Mouse (Mus musculus) neural tube, embryonic 15.5 days (tissue): ENCODE results near the gene Slco2a1. TPM values are rescaled to one million over a fixed set of nuclear protein-coding genes. Genes with fewer than 3 reads are reported as not detected.

Source experiments
- ATAC-seq: fragments of 200-750 bp; cut with Nextera tagmentation; 2 replicates; pipeline ENCODE4 v1.8.0; 2017; ENCODE audit warnings: mild to moderate bottlenecking, moderate TSS enrichment, moderate library complexity; ENCODE audit not compliant: low FRiP score
- H3K27ac ChIP-seq: fragments of 300-500 bp; sonication (generic); replicated peaks from 2 replicates; pipeline ENCODE4 v1.5.1; 2015; ENCODE audit warnings: mild to moderate bottlenecking, inconsistent platforms
- H3K27me3 ChIP-seq: fragments of 300-500 bp; sonication (generic); replicated peaks from 2 replicates; pipeline ENCODE4 v1.6.1; 2015; ENCODE audit warnings: inconsistent platforms
- H3K36me3 ChIP-seq: fragments of 300-500 bp; sonication (generic); 2 replicates; pipeline ENCODE4 v1.6.1; 2015; ENCODE audit warnings: inconsistent platforms
- H3K4me1 ChIP-seq: fragments of 300-500 bp; sonication (generic); 2 replicates; pipeline ENCODE4 v1.6.1; 2015; ENCODE audit warnings: inconsistent platforms
- H3K4me2 ChIP-seq: fragments of 300-500 bp; sonication (generic); 2 replicates; pipeline ENCODE4 v1.6.1; 2015; ENCODE audit warnings: inconsistent platforms, mild to moderate bottlenecking, moderate library complexity
- H3K4me3 ChIP-seq: fragments of 300-500 bp; sonication (generic); replicated peaks from 2 replicates; pipeline ENCODE4 v1.5.1; 2015; ENCODE audit warnings: mild to moderate bottlenecking, inconsistent platforms
- H3K9ac ChIP-seq: fragments of 300-500 bp; sonication (generic); replicated peaks from 2 replicates; pipeline ENCODE4 v1.6.1; 2015; ENCODE audit warnings: mild to moderate bottlenecking, inconsistent platforms
- H3K9me3 ChIP-seq: fragments of 300-500 bp; sonication (generic); replicated peaks from 2 replicates; pipeline ENCODE4 v1.6.1; 2016; ENCODE audit warnings: inconsistent platforms
- WGBS: fragments of 180-500 bp; shearing (Covaris S2); methylation state at CpG from one replicate; pipeline ENCODE4 v1.1.7; 2015; ENCODE audit warnings: mixed read lengths; 5-methylcytosine and 5-hydroxymethylcytosine counted together
- polyA plus RNA-seq: library from polyadenylated mRNA; unstranded; fragments of >200 nt; fragmentation: Nextera tagmentation; extraction: Ambion mirVana; gene quantifications from 2 replicates; pipeline ENCODE4 v1.2.1, GENCODE M21; 2015

The Slco2a1 gene
- 2.6 and 6.5 TPM in 2 replicates for polyA plus RNA-seq

GRCm38 (mm10) chr9:102988462-102988861, at the start of gene Slco2a1:
Gene Slco2a1 (plus strand): TSS chr9:102988712.
- no peaks in the 10 kb centered on the region for H3K9me3 ChIP-seq
- ATAC-seq, result no peak
- H3K9ac ChIP-seq, result no peak within 1 kb of the TSS
- H3K27ac ChIP-seq, result no peak within 1 kb of the TSS
- peaks cover 20% of the 10 kb centered on the region for H3K4me1 ChIP-seq
- no peak within 1 kb of the TSS for H3K4me2 ChIP-seq
- no peaks in the 10 kb centered on the region for H3K27me3 ChIP-seq
- H3K36me3 ChIP-seq, result no peaks in the 10 kb centered on the region
- no peak within 1 kb of the TSS for H3K4me3 ChIP-seq
- 92% methylated on average over 8 of the region's 8 CpGs for WGBS

GRCm38 (mm10) chr9:102942221-102942620, 46.3 kb upstream of the Slco2a1 start:
- ATAC-seq, result no peak
- Histone ChIP-seq H3K9me3 (no peaks in the 10 kb centered on the region), H3K4me1 (no peaks in the 10 kb centered on the region), H3K36me3 (no peaks in the 10 kb centered on the region), H3K4me2 (no peak overlapping the region), H3K4me3 (no peak overlapping the region), H3K27me3 (no peaks in the 10 kb centered on the region), H3K27ac (no peak overlapping the region), H3K9ac (no peak overlapping the region)
- WGBS, result 59% methylated on average over 4 of the region's 4 CpGs

GRCm38 (mm10) chr9:102944891-102945290, 43.6 kb upstream of the Slco2a1 start:
- H3K27ac ChIP-seq, result no peak overlapping the region
- WGBS, result 91% methylated on average over 9 of the region's 9 CpGs
- H3K9me3 ChIP-seq, result no peaks in the 10 kb centered on the region
- no peaks in the 10 kb centered on the region for H3K4me1 ChIP-seq
- no peak overlapping the region for H3K9ac ChIP-seq
- H3K4me3 ChIP-seq, result no peak overlapping the region
- H3K27me3 ChIP-seq, result no peaks in the 10 kb centered on the region
- no peaks in the 10 kb centered on the region for H3K36me3 ChIP-seq
- no peak for ATAC-seq
- H3K4me2 ChIP-seq, result no peak overlapping the region

GRCm38 (mm10) chr9:102946469-102947015, 42.0 kb upstream of the Slco2a1 start:
- Histone ChIP-seq H3K4me1 (no peaks in the 10 kb centered on the region), H3K4me3 (no peak overlapping the region), H3K9me3 (no peaks in the 10 kb centered on the region), H3K4me2 (no peak overlapping the region), H3K9ac (no peak overlapping the region), H3K36me3 (no peaks in the 10 kb centered on the region), H3K27ac (no peak overlapping the region), H3K27me3 (no peaks in the 10 kb centered on the region)
- no peak for ATAC-seq
- 84% methylated on average over 12 of the region's 12 CpGs for WGBS

- WGBS, result 76% methylated on average over 5 of the region's 5 CpGs
- no peak overlapping the region for H3K4me2 ChIP-seq
- no peak overlapping the region for H3K27ac ChIP-seq
- no peaks in the 10 kb centered on the region for H3K36me3 ChIP-seq
- H3K27me3 ChIP-seq, result no peaks in the 10 kb centered on the region
- no peaks in the 10 kb centered on the region for H3K4me1 ChIP-seq
- ATAC-seq, result no peak
- no peak overlapping the region for H3K9ac ChIP-seq
- H3K4me3 ChIP-seq, result no peak overlapping the region
- no peaks in the 10 kb centered on the region for H3K9me3 ChIP-seq
Measured at GRCm38 (mm10) chr9:102948706-102949105, 39.8 kb upstream of the Slco2a1 start.

- no peaks in the 10 kb centered on the region for H3K36me3 ChIP-seq
- H3K9me3 ChIP-seq, result no peaks in the 10 kb centered on the region
- H3K4me2 ChIP-seq, result no peak overlapping the region
- H3K4me3 ChIP-seq, result no peak overlapping the region
- H3K27me3 ChIP-seq, result no peaks in the 10 kb centered on the region
- no peak for ATAC-seq
- 92% methylated on average over 9 of the region's 9 CpGs for WGBS
- H3K27ac ChIP-seq, result no peak overlapping the region
- no peak overlapping the region for H3K9ac ChIP-seq
- no peaks in the 10 kb centered on the region for H3K4me1 ChIP-seq
Measured at GRCm38 (mm10) chr9:102951091-102951994, 37.2 kb upstream of the Slco2a1 start.

- no peak for ATAC-seq
- Histone ChIP-seq H3K9ac (no peak overlapping the region), H3K4me3 (no peak overlapping the region), H3K27me3 (no peaks in the 10 kb centered on the region), H3K36me3 (no peaks in the 10 kb centered on the region), H3K27ac (no peak overlapping the region), H3K9me3 (no peaks in the 10 kb centered on the region), H3K4me1 (no peaks in the 10 kb centered on the region), H3K4me2 (no peak overlapping the region)
- 87% methylated on average over 3 of the region's 3 CpGs for WGBS
Measured at GRCm38 (mm10) chr9:102955866-102956265, 32.6 kb upstream of the Slco2a1 start.

GRCm38 (mm10) chr9:102958703-102959102, 29.8 kb upstream of the Slco2a1 start:
- Histone ChIP-seq H3K27me3 (no peaks in the 10 kb centered on the region), H3K9ac (no peak overlapping the region), H3K4me1 (no peaks in the 10 kb centered on the region), H3K9me3 (no peaks in the 10 kb centered on the region), H3K4me3 (no peak overlapping the region), H3K4me2 (no peak overlapping the region), H3K36me3 (no peaks in the 10 kb centered on the region), H3K27ac (no peak overlapping the region)
- no peak for ATAC-seq
- WGBS, result 84% methylated on average over 6 of the region's 6 CpGs

- Histone ChIP-seq H3K27me3 (no peaks in the 10 kb centered on the region), H3K9me3 (no peaks in the 10 kb centered on the region), H3K9ac (no peak overlapping the region), H3K27ac (no peak overlapping the region), H3K4me3 (no peak overlapping the region), H3K4me1 (no peaks in the 10 kb centered on the region), H3K36me3 (no peaks in the 10 kb centered on the region), H3K4me2 (no peak overlapping the region)
- WGBS, result 21% methylated on average over 8 of the region's 8 CpGs
- no peak for ATAC-seq
Measured at GRCm38 (mm10) chr9:102961356-102962092, 27.0 kb upstream of the Slco2a1 start.

- Histone ChIP-seq H3K36me3 (no peaks in the 10 kb centered on the region), H3K4me1 (no peaks in the 10 kb centered on the region), H3K27me3 (no peaks in the 10 kb centered on the region), H3K27ac (no peak overlapping the region), H3K4me3 (no peak overlapping the region), H3K9me3 (no peaks in the 10 kb centered on the region), H3K4me2 (no peak overlapping the region), H3K9ac (no peak overlapping the region)
- WGBS, result 74% methylated on average over 10 of the region's 10 CpGs
- no peak for ATAC-seq
Measured at GRCm38 (mm10) chr9:102962093-102962788, 26.3 kb upstream of the Slco2a1 start.

- H3K4me2 ChIP-seq, result no peak overlapping the region
- H3K9ac ChIP-seq, result no peak overlapping the region
- ATAC-seq, result no peak
- no peaks in the 10 kb centered on the region for H3K36me3 ChIP-seq
- H3K27me3 ChIP-seq, result no peaks in the 10 kb centered on the region
- no peak overlapping the region for H3K4me3 ChIP-seq
- H3K9me3 ChIP-seq, result no peaks in the 10 kb centered on the region
- no peaks in the 10 kb centered on the region for H3K4me1 ChIP-seq
- H3K27ac ChIP-seq, result no peak overlapping the region
- 86% methylated on average over 7 of the region's 7 CpGs for WGBS
Measured at GRCm38 (mm10) chr9:102963321-102963720, 25.2 kb upstream of the Slco2a1 start.
